Mouse (Mus musculus): ENCODE measurements around the gene Fam168a. TPM values are rescaled to one million over a fixed set of nuclear protein-coding genes. Genes with fewer than 3 reads are reported as not detected.

Fam168a gene
- polyA plus RNA-seq (2017; shearing (Covaris generic)): 10 to 100 TPM; 16.8 to 25.5 TPM

GRCm38 (mm10) chr7:100706143-100706841, at the start of gene Fam168a:
Gene Fam168a, plus strand, starts transcription at chr7:100706635.

GRCm38 (mm10) chr7:100662231-100662630, 44.2 kb upstream of the Fam168a start, which contains the start of gene Plekhb1:
Gene Plekhb1, minus strand, starts transcription at chr7:100662414.

GRCm38 (mm10) chr7:100862828-100863638, 156.6 kb downstream of the Fam168a start, which contains the start of gene Relt:
Gene Relt, minus strand, starts transcription at chr7:100863446.

Other genes starting within 250 kb of the Fam168a start
- gene Ucp3, start 233.6 kb upstream of the Fam168a start, polyA plus RNA-seq (2017; shearing (Covaris generic)): 1 to 10 TPM in 1 of 2 experiments, under 1 TPM in 1; 0.72 to 1.4 TPM
- gene Ucp2, start 213.3 kb upstream of the Fam168a start, polyA plus RNA-seq (2017; shearing (Covaris generic)): 1,000 to 10,000 TPM; 1,621 to 1,780 TPM
- gene Dnajb13, start 191.7 kb upstream of the Fam168a start, polyA plus RNA-seq (2017; shearing (Covaris generic)): 10 to 100 TPM in 1 of 2 experiments, 1 to 10 TPM in 1; 9.6 to 10.4 TPM
- 10 to 100 TPM; 14.5 to 16.4 TPM for gene Coa4, start 169.6 kb upstream of the Fam168a start, polyA plus RNA-seq (2017; shearing (Covaris generic))
- 10 to 100 TPM; 46.8 to 66.2 TPM for gene Rab6a, start 99.2 kb upstream of the Fam168a start, polyA plus RNA-seq (2017; shearing (Covaris generic))
- 10 to 100 TPM; 42.7 to 56.6 TPM for gene Mrpl48, start 98.3 kb upstream of the Fam168a start, polyA plus RNA-seq (2017; shearing (Covaris generic))
- under 1 TPM in 1 of 2 experiments, not detected in 1; 0.81 TPM for gene Plekhb1, start 44.2 kb upstream of the Fam168a start, polyA plus RNA-seq (2017; shearing (Covaris generic))
- gene Relt, start 156.8 kb downstream of the Fam168a start, polyA plus RNA-seq (2017; shearing (Covaris generic)): 10 to 100 TPM; 23.8 to 33.8 TPM
- under 1 TPM; 0.29 to 0.73 TPM for gene Arhgef17, start 225.5 kb downstream of the Fam168a start, polyA plus RNA-seq (2017; shearing (Covaris generic))

Data from inflammation-experienced regulatory T-cells (primary cell).